Mouse (Mus musculus) neural tube, embryonic 10.5 days (tissue): ENCODE results near the gene Adamts7.

Source experiments
- DNase-seq: peaks from one replicate; pipeline ENCODE4 v3.0.0-alpha.2; 2017; ENCODE audit warnings: low spot score; ENCODE audit errors: extremely low spot score

Adamts7 gene

GRCm38 (mm10) chr9:90257220-90257619 is 94.4 kb downstream of the Adamts7 start:
- DNase-seq: no peak
